Mouse (Mus musculus) liver, adult 2 months (tissue): Measurements from ENCODE around the gene Kif6.

Experiments used
- CTCF ChIP-seq: fragments of 200-500 bp; IDR thresholded peaks from 2 replicates; pipeline ENCODE4 v1.5.1; 2011; ENCODE audit warnings: low read depth, low read length, control low read depth
- POLR2A ChIP-seq: fragments of 200-500 bp; IDR thresholded peaks from 2 replicates; pipeline ENCODE4 v1.6.1; 2011; ENCODE audit warnings: low read length, control low read depth; ENCODE audit not compliant: insufficient read depth; ENCODE audit errors: extremely low read depth

DNA sequence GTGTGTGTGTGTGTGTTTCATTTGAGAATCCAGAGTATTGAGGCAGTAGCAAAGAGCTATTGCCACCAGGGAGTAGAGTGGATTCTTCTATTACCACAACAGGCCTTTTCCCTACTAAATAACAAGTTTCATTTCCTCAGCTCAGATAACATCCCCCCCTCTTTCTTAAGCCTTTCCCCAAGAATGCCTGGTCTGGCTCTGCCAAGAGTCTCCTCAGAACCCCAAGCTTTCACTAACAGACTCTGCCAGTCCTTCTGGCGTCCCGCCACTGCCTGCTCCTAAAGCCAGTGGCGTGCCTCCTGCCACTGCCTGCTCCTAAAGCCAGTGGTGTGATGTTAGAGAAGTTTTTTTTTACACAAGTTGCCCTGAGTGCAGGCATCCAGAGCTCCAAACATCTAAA is 164.6 kb downstream of the Kif6 start:
- no peak for TF ChIP-seq CTCF
- TF ChIP-seq POLR2A = no peak
